Mouse (Mus musculus) intestine, embryonic 16.5 days (tissue): ENCODE measurements around the gene Batf. TPM values are rescaled to one million over a fixed set of nuclear protein-coding genes. Genes with fewer than 3 reads are reported as not detected.
A peak's percentile ranks its signal among the peaks of the same experiment; 100 is the strongest.

Experiments used
- ATAC-seq: fragments of 200-750 bp; cut with Nextera tagmentation; 2 replicates; pipeline ENCODE4 v1.8.0; 2017; ENCODE audit warnings: moderate TSS enrichment, moderate library complexity
- H3K27ac ChIP-seq: fragments of 300-500 bp; sonication (generic); 2 replicates; pipeline ENCODE4 v1.5.1; 2014; ENCODE audit warnings: mild to moderate bottlenecking, low read length
- H3K27me3 ChIP-seq: fragments of 300-500 bp; sonication (generic); replicated peaks from 2 replicates; pipeline ENCODE4 v1.6.1; 2014; ENCODE audit warnings: low read length, control low read depth, mixed read lengths; ENCODE audit not compliant: control insufficient read depth, insufficient read depth
- H3K36me3 ChIP-seq: fragments of 300-500 bp; sonication (generic); 2 replicates; pipeline ENCODE4 v1.6.1; 2014; ENCODE audit warnings: low read length, control low read depth; ENCODE audit not compliant: control insufficient read depth, insufficient read depth
- H3K4me1 ChIP-seq: fragments of 300-500 bp; sonication (generic); 2 replicates; pipeline ENCODE4 v1.6.1; 2014; ENCODE audit warnings: low read length, control low read depth, mixed read lengths; ENCODE audit not compliant: control insufficient read depth, insufficient read depth
- H3K4me2 ChIP-seq: fragments of 300-500 bp; sonication (generic); 2 replicates; pipeline ENCODE4 v1.6.1; 2014; ENCODE audit warnings: low read depth, low read length, control low read depth
- H3K4me3 ChIP-seq: fragments of 300-500 bp; sonication (generic); 2 replicates; pipeline ENCODE4 v1.5.1; 2014; ENCODE audit warnings: mild to moderate bottlenecking, low read length
- H3K9ac ChIP-seq: fragments of 300-500 bp; sonication (generic); 2 replicates; pipeline ENCODE4 v1.6.1; 2014; ENCODE audit warnings: low read depth, low read length
- H3K9me3 ChIP-seq: fragments of 300-500 bp; sonication (generic); 2 replicates; pipeline ENCODE4 v1.6.1; 2016; ENCODE audit warnings: low read length, control low read depth; ENCODE audit not compliant: control insufficient read depth
- WGBS: fragments of 180-500 bp; shearing (Covaris S2); extraction: QIAGEN DNeasy Blood & Tissue Kit; methylation state at CpG from one replicate; pipeline ENCODE4 v1.1.7; 2014; 5-methylcytosine and 5-hydroxymethylcytosine counted together
- polyA plus RNA-seq: library from polyadenylated mRNA; unstranded; fragments of >200 nt; fragmentation: Nextera tagmentation; extraction: Ambion mirVana; gene quantifications from 2 replicates; pipeline ENCODE4 v1.2.1, GENCODE M21; 2015

The Batf gene
- polyA plus RNA-seq, 1 experiment from 2014 or later, result 3.6 TPM

GRCm38 (mm10) chr12:85700191-85700841 is 13.8 kb downstream of the Batf start:
- H3K27ac ChIP-seq, result no peak overlapping the region
- H3K9me3 ChIP-seq, result no peaks in the 10 kb centered on the region
- H3K9ac ChIP-seq, result no peak overlapping the region
- H3K36me3 ChIP-seq, result no peaks in the 10 kb centered on the region
- 69% methylated on average over 6 of the region's 6 CpGs for WGBS
- H3K4me3 ChIP-seq, result no peak overlapping the region
- no peak overlapping the region for H3K4me2 ChIP-seq
- H3K4me1 ChIP-seq, result peaks cover 15% of the 10 kb centered on the region
- no peak for ATAC-seq
- no peaks in the 10 kb centered on the region for H3K27me3 ChIP-seq

GRCm38 (mm10) chr12:85700842-85701223 is 14.4 kb downstream of the Batf start:
- Histone ChIP-seq H3K36me3 (no peaks in the 10 kb centered on the region), H3K9ac (no peak overlapping the region), H3K9me3 (no peaks in the 10 kb centered on the region), H3K27me3 (no peaks in the 10 kb centered on the region), H3K4me1 (peaks cover 15% of the 10 kb centered on the region), H3K4me2 (no peak overlapping the region), H3K27ac (no peak overlapping the region), H3K4me3 (no peak overlapping the region)
- 74% methylated on average over 7 of the region's 7 CpGs for WGBS
- ATAC-seq, result no peak

DNA sequence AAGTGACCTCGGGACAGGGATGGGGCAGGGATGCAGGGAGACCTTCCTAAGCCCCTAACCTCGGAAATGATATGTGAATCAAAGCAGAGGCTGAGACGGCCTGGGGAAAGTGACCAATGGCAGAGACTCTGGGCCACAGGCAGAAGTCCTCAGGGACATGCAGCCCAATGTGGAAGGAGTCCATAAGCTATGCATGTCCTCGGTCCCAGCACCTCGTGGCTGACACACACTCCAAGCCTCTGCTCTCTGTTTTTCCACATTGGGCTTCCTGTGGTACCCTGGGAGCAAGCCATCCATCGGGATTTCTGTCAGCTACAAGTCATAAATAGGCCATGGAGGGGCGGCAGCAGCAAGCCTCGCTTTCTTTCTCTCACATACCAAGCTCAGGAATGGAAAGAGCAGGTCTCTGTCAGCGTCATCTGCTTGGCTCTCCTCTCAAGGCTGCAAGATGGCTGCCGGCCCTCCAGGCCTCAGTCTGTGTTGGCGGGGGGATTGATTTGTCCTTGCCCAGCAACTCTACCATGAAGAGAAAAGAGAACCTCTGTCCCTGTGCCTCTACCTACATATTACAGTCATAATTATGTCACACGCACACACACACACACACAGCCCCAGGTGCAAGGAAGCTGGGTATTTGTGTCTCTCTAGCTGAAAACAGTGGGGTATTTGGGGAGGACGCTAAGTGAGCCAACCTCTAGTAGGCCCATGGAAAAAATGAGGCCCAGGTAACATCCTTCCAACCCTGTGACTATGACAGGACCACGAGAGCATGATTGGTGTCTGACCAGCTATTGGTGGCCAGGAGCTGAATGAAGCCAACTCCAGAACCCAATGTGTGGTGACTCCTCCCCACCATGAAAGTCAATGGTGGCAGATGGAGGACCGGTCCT is 15.9 kb downstream of the Batf start:
- no peaks in the 10 kb centered on the region for H3K9me3 ChIP-seq
- H3K4me2 ChIP-seq, result no peak overlapping the region
- peaks cover 12% of the 10 kb centered on the region for H3K4me1 ChIP-seq
- H3K27me3 ChIP-seq, result no peaks in the 10 kb centered on the region
- no peak overlapping the region for H3K27ac ChIP-seq
- no peak overlapping the region for H3K4me3 ChIP-seq
- WGBS, result 78% methylated on average over 15 of the region's 15 CpGs
- H3K9ac ChIP-seq, result no peak overlapping the region
- H3K36me3 ChIP-seq, result no peaks in the 10 kb centered on the region
- ATAC-seq, result no peak

DNA sequence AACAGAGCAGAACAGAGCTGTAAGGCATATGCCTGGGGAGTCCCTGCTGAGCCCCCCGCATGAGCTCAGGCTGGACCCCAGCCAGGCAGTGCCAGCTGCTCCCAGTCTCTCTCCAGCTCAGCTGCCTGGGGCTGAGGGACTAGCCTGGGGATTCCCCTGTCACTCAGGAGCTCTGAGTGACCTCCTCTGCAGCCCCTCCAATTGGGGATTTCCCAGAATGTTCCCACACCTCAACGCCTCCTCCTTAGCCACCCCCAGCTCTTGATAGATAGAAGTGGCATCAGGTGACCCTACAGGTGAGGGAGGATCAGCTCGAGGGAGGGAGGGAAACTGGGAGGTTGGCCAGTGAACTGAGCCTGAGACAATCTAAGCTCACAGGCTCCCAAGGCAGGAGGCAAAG is 17.0 kb downstream of the Batf start:
- H3K9me3 ChIP-seq, result no peaks in the 10 kb centered on the region
- 75% methylated on average over 3 of the region's 3 CpGs for WGBS
- ATAC-seq, result no peak
- no peaks in the 10 kb centered on the region for H3K27me3 ChIP-seq
- H3K4me1 ChIP-seq, result peaks cover 12% of the 10 kb centered on the region
- no peak overlapping the region for H3K4me2 ChIP-seq
- no peaks in the 10 kb centered on the region for H3K36me3 ChIP-seq
- H3K9ac ChIP-seq, result no peak overlapping the region
- no peak overlapping the region for H3K4me3 ChIP-seq
- H3K27ac ChIP-seq, result no peak overlapping the region

GRCm38 (mm10) chr12:85704566-85704965 is 18.1 kb downstream of the Batf start:
- Histone ChIP-seq H3K4me2 (peak overlapping the region; percentile 87; the same call in 1 of the 2 replicates), H3K9me3 (no peaks in the 10 kb centered on the region), H3K9ac (peak overlapping the region; percentile 73), H3K4me3 (no peak overlapping the region), H3K27ac (peak overlapping the region; percentile 94), H3K27me3 (no peaks in the 10 kb centered on the region), H3K4me1 (peaks cover 12% of the 10 kb centered on the region), H3K36me3 (no peaks in the 10 kb centered on the region)
- ATAC-seq, result no peak
- WGBS, result 77% methylated on average over 7 of the region's 7 CpGs

DNA sequence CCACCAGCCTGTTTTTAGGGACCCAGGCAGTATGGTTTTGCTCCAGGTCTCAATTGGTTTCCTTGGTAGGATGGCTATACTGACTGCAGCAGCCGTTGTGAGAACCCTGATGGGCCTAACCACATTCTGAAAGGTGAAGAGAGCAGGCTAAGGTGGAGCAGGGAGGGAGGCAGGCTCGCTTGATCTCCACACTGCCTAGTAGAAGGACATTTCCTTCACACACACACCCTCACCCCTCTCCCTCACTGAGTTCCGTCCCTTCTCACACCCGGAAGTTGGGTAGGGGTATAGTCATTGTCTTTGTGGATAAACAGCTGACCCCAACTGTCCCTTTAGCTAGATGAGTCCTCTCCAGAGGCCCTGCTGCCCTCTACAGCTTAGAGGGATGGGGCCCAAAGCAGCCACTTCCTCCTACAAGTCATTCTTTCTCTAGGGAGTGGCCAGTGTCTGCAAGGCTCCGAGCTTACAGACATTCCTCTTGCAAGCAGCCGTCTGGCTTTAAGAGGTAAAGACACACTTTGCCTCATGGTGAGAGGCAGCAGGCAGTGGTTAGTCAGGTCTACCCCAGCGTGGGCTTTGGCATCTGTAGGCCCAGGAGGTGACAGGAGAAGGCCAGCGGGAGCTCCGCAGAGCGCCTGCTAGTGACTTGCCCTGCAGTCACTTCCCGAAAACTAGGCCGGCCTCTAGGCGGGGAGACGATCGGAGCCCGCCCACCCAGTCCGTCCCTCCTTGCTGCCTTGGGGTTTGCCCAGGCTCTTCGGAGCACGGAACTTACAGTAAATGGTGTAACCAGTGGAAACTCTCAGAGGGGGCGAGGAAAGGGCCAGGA is 18.7 kb downstream of the Batf start:
- peak overlapping the region; percentile 87 for H3K4me2 ChIP-seq
- peak overlapping the region; percentile 73 for H3K9ac ChIP-seq
- H3K27ac ChIP-seq, result peak overlapping the region; percentile 94
- H3K27me3 ChIP-seq, result no peaks in the 10 kb centered on the region
- H3K36me3 ChIP-seq, result no peaks in the 10 kb centered on the region
- H3K9me3 ChIP-seq, result no peaks in the 10 kb centered on the region
- 8% methylated on average over 20 of the region's 20 CpGs for WGBS
- peak; percentile 96 for ATAC-seq
- H3K4me3 ChIP-seq, result peak overlapping the region; percentile 50
- H3K4me1 ChIP-seq, result peaks cover 12% of the 10 kb centered on the region

- peak overlapping the region; percentile 73 for H3K9ac ChIP-seq
- H3K4me2 ChIP-seq, result peak overlapping the region; percentile 87
- H3K36me3 ChIP-seq, result no peaks in the 10 kb centered on the region
- H3K27me3 ChIP-seq, result no peaks in the 10 kb centered on the region
- WGBS, result 18% methylated on average over 17 of the region's 17 CpGs
- H3K27ac ChIP-seq, result peak overlapping the region; percentile 94
- H3K9me3 ChIP-seq, result no peaks in the 10 kb centered on the region
- H3K4me3 ChIP-seq, result peak overlapping the region; percentile 50
- H3K4me1 ChIP-seq, result peaks cover 12% of the 10 kb centered on the region
- ATAC-seq, result no peak; the same call in none of the 2 replicates
Measured at GRCm38 (mm10) chr12:85705831-85706530, 19.5 kb downstream of the Batf start.

DNA sequence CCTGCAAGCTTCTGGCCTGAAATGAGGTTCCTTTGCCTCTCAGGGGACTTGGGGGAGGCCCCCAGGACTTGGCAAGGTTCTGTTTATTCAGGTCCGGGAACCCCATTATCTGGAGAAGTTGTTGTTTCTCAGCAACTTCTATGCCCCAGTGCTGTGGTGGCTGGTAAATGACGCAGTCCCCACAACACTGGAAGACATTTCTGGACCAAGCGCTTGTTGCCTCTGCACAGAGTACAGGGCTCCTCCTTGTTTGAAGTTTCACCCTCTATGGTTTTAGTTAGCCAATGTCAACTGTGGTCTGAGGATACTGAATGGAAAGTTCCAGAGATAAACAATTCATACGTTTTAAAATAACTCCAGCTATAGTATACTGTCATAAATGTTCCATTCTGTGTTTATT is 20.4 kb downstream of the Batf start:
- Histone ChIP-seq H3K9ac (no peak overlapping the region), H3K9me3 (no peaks in the 10 kb centered on the region), H3K4me2 (no peak overlapping the region), H3K4me3 (no peak overlapping the region), H3K27ac (no peak overlapping the region), H3K4me1 (peaks cover 12% of the 10 kb centered on the region), H3K27me3 (no peaks in the 10 kb centered on the region), H3K36me3 (no peaks in the 10 kb centered on the region)
- WGBS, result 67% methylated on average over 4 of the region's 4 CpGs
- no peak for ATAC-seq
